Mouse (Mus musculus): ENCODE measurements around the gene Gm9049.
"Not testable (repeated sequence)": the region's sequence is repeated elsewhere in the genome, so short reads cannot be mapped to it uniquely, and the experiment has no call there.

DNA sequence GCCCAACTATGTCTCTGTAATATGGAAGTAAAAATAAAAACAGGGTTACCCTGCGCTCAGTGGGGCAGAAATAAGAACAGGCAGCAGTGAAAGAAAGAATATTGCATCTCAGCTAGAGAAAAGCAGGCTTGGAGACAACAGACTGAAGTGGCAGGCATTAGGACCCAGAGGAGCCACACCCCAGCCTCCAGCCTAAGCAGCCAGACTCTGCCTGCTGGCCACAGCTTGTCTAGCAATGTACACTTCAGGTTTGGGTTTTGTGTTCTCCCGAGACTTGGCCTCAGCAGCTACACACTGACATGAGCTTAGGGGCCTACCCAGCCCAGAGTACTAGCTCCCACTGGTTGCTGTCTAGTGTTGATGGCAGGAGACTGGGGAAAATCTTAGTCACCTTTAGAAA lies 51.8 kb downstream of the Gm9049 start:
- TF ChIP-seq CTCF (IDR thresholded peaks at IDR 0.05; ENCODE audit: control insufficient read depth, insufficient read depth, insufficient replicate concordance, low read depth, low read length); POLR2A (IDR thresholded peaks at IDR 0.05; ENCODE audit: control insufficient read depth, low read depth, low read length): not testable (repeated sequence)

Data from testis, adult 2 months (tissue).